Mouse (Mus musculus) limb, embryonic 12.5 days (tissue): ENCODE measurements around the gene Tmem9. TPM values are rescaled to one million over a fixed set of nuclear protein-coding genes. Genes with fewer than 3 reads are reported as not detected.

Source experiments
- ATAC-seq: fragments of 200-750 bp; cut with Nextera tagmentation; 2 replicates; pipeline ENCODE4 v1.8.0; 2017; ENCODE audit warnings: low read depth, moderate TSS enrichment; ENCODE audit not compliant: insufficient number of reproducible peaks, insufficient read depth, low FRiP score, low TSS enrichment
- H3K27ac ChIP-seq: fragments of 300-500 bp; sonication (generic); 2 replicates; pipeline ENCODE4 v1.5.1; 2016; ENCODE audit warnings: mild to moderate bottlenecking, moderate library complexity
- H3K27me3 ChIP-seq: fragments of 300-500 bp; sonication (generic); 2 replicates; pipeline ENCODE4 v1.6.1; 2016; ENCODE audit warnings: mild to moderate bottlenecking, moderate library complexity
- H3K36me3 ChIP-seq: fragments of 300-500 bp; sonication (generic); 2 replicates; pipeline ENCODE4 v1.6.1; 2016; ENCODE audit warnings: mild to moderate bottlenecking, moderate library complexity
- H3K4me1 ChIP-seq: fragments of 300-500 bp; sonication (generic); replicated peaks from 2 replicates; pipeline ENCODE4 v1.6.1; 2016
- H3K4me2 ChIP-seq: fragments of 300-500 bp; sonication (generic); 2 replicates; pipeline ENCODE4 v1.6.1; 2016; ENCODE audit warnings: mild to moderate bottlenecking, moderate library complexity
- H3K4me3 ChIP-seq: fragments of 300-500 bp; sonication (generic); replicated peaks from 2 replicates; pipeline ENCODE4 v1.5.1; 2016; ENCODE audit warnings: mild to moderate bottlenecking
- H3K9ac ChIP-seq: fragments of 300-500 bp; sonication (generic); replicated peaks from 2 replicates; pipeline ENCODE4 v1.6.1; 2016; ENCODE audit warnings: mild to moderate bottlenecking, moderate library complexity
- H3K9me3 ChIP-seq: fragments of 300-500 bp; sonication (generic); 2 replicates; pipeline ENCODE4 v1.6.1; 2016; ENCODE audit warnings: mild to moderate bottlenecking, moderate library complexity
- WGBS: fragments of 180-500 bp; shearing (Covaris S2); methylation state at CpG from one replicate; pipeline ENCODE4 v1.1.7; 2016; 5-methylcytosine and 5-hydroxymethylcytosine counted together
- polyA plus RNA-seq: library from polyadenylated mRNA; unstranded; fragments of >200 nt; fragmentation: Nextera tagmentation; extraction: Ambion mirVana; gene quantifications from 2 replicates; pipeline ENCODE4 v1.2.1, GENCODE M21; 2016

Gene Tmem9
- polyA plus RNA-seq = 165 and 173 TPM in 2 replicates

DNA sequence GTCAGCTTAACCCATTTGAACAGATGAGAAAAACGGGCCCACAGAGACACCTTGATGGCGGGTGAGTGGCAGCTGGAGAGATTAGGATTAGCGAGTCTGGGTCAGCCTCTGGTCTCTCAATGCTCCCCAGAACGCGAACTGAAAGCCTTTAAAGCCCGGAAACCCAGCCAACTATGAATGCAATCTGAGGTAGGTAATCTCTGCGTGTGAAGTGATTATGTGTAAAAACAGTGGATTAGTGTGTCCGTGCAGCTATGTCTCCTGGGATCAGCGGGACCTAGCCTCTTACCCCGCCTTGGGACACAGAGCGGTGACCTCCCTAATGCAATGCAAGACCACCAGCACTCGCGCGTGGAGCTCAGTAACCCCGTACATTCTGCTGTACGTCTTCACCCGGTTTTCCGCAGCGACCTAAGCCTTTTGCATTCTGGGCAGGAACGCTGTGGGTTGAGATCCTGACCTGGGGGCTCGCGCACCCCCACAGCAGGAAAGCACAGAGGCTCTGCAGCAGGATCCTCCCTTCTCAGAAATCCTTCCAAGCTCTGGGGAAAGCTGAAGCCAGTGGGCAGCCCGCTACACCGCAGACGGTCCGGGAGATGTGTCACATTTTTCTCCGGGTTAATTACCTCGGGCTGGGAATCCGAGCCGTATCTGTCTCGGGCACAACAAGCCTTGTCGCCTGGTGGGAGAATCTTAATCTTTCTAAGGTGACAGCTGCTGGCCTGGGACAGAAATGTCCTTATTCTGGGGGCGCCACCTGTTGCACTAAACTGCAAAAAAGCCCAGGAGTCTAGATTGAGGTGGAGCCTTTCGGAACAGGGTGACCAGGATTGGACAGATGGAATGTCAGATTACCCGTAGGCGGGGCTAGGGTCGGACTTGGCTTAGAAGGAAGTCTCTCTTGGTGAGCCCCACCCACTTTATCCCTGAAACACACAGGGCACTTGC, at the start of gene Tmem9:
Tmem9 (plus strand) TSS at position 940 of the 948 bp plus-strand sequence.
- 4% methylated on average over 37 of the region's 37 CpGs for WGBS
- peak within 1 kb of the TSS; percentile 40 for H3K9ac ChIP-seq
- H3K4me1 ChIP-seq = peaks cover 10% of the 10 kb centered on the region; the same call in 1 of the 2 replicates
- H3K4me2 ChIP-seq = peak within 1 kb of the TSS; percentile 71
- H3K4me3 ChIP-seq = peak within 1 kb of the TSS; percentile 43
- no peaks in the 10 kb centered on the region for H3K36me3 ChIP-seq
- H3K27ac ChIP-seq = no peak within 1 kb of the TSS
- H3K27me3 ChIP-seq = peaks cover 24% of the 10 kb centered on the region
- peak; percentile 87 for ATAC-seq
- H3K9me3 ChIP-seq = no peaks in the 10 kb centered on the region

DNA sequence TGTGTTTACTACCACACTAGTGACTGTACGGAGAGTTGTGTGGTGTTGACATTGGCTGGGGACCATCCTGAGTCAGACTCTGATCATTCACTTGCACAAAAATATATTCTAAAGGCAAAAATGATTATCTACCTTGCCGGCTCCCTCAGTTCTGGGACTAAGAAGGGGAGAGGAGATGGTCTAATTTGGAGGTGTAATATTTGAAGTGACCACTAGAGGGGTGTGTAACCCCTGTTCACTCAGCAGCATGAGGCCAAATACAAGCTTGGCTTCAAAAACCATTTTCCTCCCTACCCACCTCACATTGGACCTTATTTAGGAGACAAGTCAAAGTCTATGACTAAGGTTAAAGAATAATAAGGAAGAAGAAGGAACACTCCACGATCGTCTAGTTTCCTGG, 49.5 kb upstream of the Tmem9 start:
- Histone ChIP-seq H3K9me3 (no peaks in the 10 kb centered on the region), H3K27me3 (no peaks in the 10 kb centered on the region), H3K4me1 (no peaks in the 10 kb centered on the region), H3K27ac (no peak overlapping the region), H3K36me3 (no peaks in the 10 kb centered on the region), H3K4me2 (no peak overlapping the region), H3K9ac (no peak overlapping the region), H3K4me3 (no peak overlapping the region)
- ATAC-seq = no peak
- 49% methylated on average over 4 of the region's 4 CpGs for WGBS

DNA sequence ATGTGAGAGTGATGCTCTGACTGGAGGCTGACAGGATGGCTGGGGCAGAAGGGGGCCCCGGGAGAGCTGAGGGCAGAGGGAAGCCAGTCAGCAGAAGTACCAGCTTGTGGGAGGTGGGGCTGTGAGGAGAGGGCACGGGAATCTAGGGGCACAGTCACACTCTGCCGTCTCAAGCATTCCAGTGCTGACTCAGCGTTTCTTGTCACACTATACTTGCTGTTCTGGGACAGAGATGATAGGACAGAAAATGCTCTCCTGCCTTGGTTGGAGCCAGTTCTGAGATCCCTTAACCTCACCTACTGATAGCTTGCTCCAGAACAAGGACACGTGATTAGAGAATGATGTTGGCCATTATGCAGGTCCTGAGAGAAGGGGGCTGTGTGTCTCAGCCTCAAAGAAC, 44.8 kb upstream of the Tmem9 start:
- Histone ChIP-seq H3K4me2 (no peak overlapping the region), H3K9ac (no peak overlapping the region), H3K27ac (no peak overlapping the region), H3K9me3 (no peaks in the 10 kb centered on the region), H3K4me1 (no peaks in the 10 kb centered on the region), H3K27me3 (0 out of 2 replicates have a peak, but pooled peaks cover 5% of the 10 kb centered on the region), H3K36me3 (no peaks in the 10 kb centered on the region), H3K4me3 (no peak overlapping the region)
- WGBS = 67% methylated on average over 5 of the region's 5 CpGs
- ATAC-seq = no peak

- H3K36me3 ChIP-seq = no peaks in the 10 kb centered on the region
- H3K9me3 ChIP-seq = no peaks in the 10 kb centered on the region
- no peak overlapping the region for H3K27ac ChIP-seq
- H3K27me3 ChIP-seq = 0 out of 2 replicates have a peak, but pooled peaks cover 5% of the 10 kb centered on the region
- H3K9ac ChIP-seq = no peak overlapping the region
- H3K4me1 ChIP-seq = no peaks in the 10 kb centered on the region
- H3K4me2 ChIP-seq = no peak overlapping the region
- ATAC-seq = no peak
- H3K4me3 ChIP-seq = no peak overlapping the region
- WGBS = 72% methylated on average over 11 of the region's 11 CpGs
Measured at GRCm38 (mm10) chr1:135964561-135964960, 43.4 kb upstream of the Tmem9 start.

GRCm38 (mm10) chr1:135967739-135968138, 40.2 kb upstream of the Tmem9 start:
- no peak for ATAC-seq
- Histone ChIP-seq H3K4me1 (0 out of 2 replicates have a peak, but pooled peaks cover 5% of the 10 kb centered on the region), H3K4me2 (no peak overlapping the region), H3K4me3 (no peak overlapping the region), H3K36me3 (no peaks in the 10 kb centered on the region), H3K9ac (no peak overlapping the region), H3K27ac (no peak overlapping the region), H3K27me3 (0 out of 2 replicates have a peak, but pooled peaks cover 5% of the 10 kb centered on the region), H3K9me3 (no peaks in the 10 kb centered on the region)
- 72% methylated on average over 4 of the region's 4 CpGs for WGBS

DNA sequence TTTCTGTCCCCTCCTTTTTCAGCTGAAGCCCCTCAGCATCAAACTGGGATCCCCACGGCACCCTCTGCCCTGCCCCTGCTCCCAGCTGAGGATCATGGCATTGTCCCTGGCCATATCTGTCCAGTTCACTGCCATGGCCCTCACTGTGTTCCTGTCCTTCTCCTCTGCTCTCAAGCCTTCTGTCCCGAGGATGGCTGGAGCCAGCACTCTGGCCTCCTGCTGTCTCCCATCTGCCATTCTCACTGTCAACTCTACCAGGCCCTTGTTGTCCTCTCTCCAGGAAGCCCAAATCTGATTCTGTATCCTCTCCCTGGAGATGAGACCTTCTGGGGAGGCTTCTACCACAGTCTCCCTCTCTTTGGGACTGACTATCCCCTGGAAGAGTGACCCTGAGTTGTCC, 37.5 kb upstream of the Tmem9 start:
- H3K36me3 ChIP-seq = no peaks in the 10 kb centered on the region
- no peak for ATAC-seq
- H3K27ac ChIP-seq = no peak overlapping the region
- no peak overlapping the region for H3K4me3 ChIP-seq
- H3K4me1 ChIP-seq = 0 out of 2 replicates have a peak, but pooled peaks cover 5% of the 10 kb centered on the region
- no peak overlapping the region for H3K4me2 ChIP-seq
- WGBS = 52% methylated on average over 2 of the region's 2 CpGs
- H3K27me3 ChIP-seq = no peaks in the 10 kb centered on the region
- H3K9ac ChIP-seq = no peak overlapping the region
- no peaks in the 10 kb centered on the region for H3K9me3 ChIP-seq

- no peak overlapping the region for H3K4me3 ChIP-seq
- 91% methylated on average over 3 of the region's 3 CpGs for whole genome bisulfite sequencing
- H3K36me3 ChIP-seq = no peaks in the 10 kb centered on the region
- no peaks in the 10 kb centered on the region for H3K27me3 ChIP-seq
- 0 out of 2 replicates have a peak, but pooled peaks cover 5% of the 10 kb centered on the region for H3K4me1 ChIP-seq
- no peak overlapping the region for H3K4me2 ChIP-seq
- H3K9ac ChIP-seq = no peak overlapping the region
- H3K27ac ChIP-seq = no peak overlapping the region
- no peak for ATAC-seq
- H3K9me3 ChIP-seq = no peaks in the 10 kb centered on the region
Measured at GRCm38 (mm10) chr1:135972576-135972975, 35.4 kb upstream of the Tmem9 start.

- no peak overlapping the region for H3K4me2 ChIP-seq
- ATAC-seq = no peak
- no peaks in the 10 kb centered on the region; the same call in 1 of the 2 replicates for H3K27me3 ChIP-seq
- H3K4me1 ChIP-seq = no peaks in the 10 kb centered on the region
- H3K36me3 ChIP-seq = no peaks in the 10 kb centered on the region
- 22% methylated on average over 5 of the region's 5 CpGs for WGBS
- no peak overlapping the region for H3K27ac ChIP-seq
- no peak overlapping the region for H3K9ac ChIP-seq
- H3K4me3 ChIP-seq = no peak overlapping the region
- H3K9me3 ChIP-seq = no peaks in the 10 kb centered on the region
Measured at GRCm38 (mm10) chr1:135984105-135984504, 23.8 kb upstream of the Tmem9 start.

DNA sequence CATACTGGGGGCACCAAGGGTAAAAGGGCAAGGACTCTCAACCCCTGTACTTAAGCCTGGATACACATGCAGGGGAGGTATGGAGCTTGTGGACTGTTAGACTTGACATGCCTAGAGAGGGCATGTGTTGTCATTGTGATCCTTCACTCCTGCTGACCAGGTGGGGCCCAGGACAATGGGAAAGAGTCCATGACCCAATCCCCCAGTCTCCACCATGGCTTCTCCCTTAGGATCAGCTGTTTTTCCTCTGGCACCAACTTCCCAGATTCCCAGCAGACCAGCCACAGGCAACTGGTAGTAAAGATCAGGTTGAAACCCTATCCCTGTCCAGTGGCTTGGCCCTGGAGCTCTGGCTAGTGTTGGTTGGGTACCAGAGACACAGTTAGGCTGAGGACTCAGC, 18.1 kb upstream of the Tmem9 start:
- no peaks in the 10 kb centered on the region for H3K27me3 ChIP-seq
- H3K4me2 ChIP-seq = no peak overlapping the region
- ATAC-seq = no peak
- H3K36me3 ChIP-seq = no peaks in the 10 kb centered on the region
- H3K4me1 ChIP-seq = no peaks in the 10 kb centered on the region
- 0 out of 2 replicates have a peak, but pooled peaks cover 4% of the 10 kb centered on the region for H3K9me3 ChIP-seq
- no peak overlapping the region for H3K4me3 ChIP-seq
- no peak overlapping the region for H3K9ac ChIP-seq
- H3K27ac ChIP-seq = no peak overlapping the region

DNA sequence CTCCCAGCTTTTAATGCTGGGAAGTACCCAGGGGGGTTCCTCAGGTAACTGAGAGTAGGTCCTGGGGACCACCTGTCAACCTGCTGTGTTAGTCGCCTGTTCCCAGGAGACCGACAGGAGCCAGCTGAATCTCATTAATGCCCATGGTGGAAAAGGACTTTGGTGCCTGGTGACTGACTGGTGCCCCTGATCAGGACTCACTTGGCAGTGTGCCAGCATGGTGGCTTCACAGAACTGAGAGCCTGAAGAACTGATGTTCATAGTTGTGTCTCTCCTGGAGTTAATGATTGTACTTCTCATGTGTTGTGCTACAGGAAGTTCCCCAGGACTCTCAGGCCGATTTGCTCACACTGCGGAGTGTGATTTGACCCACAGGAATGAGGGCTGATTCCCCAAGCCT, 14.5 kb upstream of the Tmem9 start:
- Histone ChIP-seq H3K9me3 (0 out of 2 replicates have a peak, but pooled peaks cover 4% of the 10 kb centered on the region), H3K4me3 (no peak overlapping the region), H3K36me3 (no peaks in the 10 kb centered on the region), H3K4me1 (no peaks in the 10 kb centered on the region), H3K27me3 (no peaks in the 10 kb centered on the region), H3K4me2 (no peak overlapping the region), H3K9ac (no peak overlapping the region), H3K27ac (no peak overlapping the region)
- 71% methylated on average over 4 of the region's 4 CpGs for WGBS
- no peak for ATAC-seq

- H3K36me3 ChIP-seq = no peaks in the 10 kb centered on the region
- no peak overlapping the region for H3K27ac ChIP-seq
- 67% methylated on average over 7 of the region's 7 CpGs for WGBS
- H3K9me3 ChIP-seq = no peaks in the 10 kb centered on the region
- ATAC-seq = no peak
- H3K27me3 ChIP-seq = 0 out of 2 replicates have a peak, but pooled peaks cover 3% of the 10 kb centered on the region
- no peak overlapping the region for H3K4me3 ChIP-seq
- H3K9ac ChIP-seq = no peak overlapping the region
- H3K4me1 ChIP-seq = no peaks in the 10 kb centered on the region
- no peak overlapping the region for H3K4me2 ChIP-seq
Measured at GRCm38 (mm10) chr1:135997537-135997936, 10.4 kb upstream of the Tmem9 start.
